Mouse (Mus musculus) spleen, postnatal 36 days (tissue): ENCODE results near the gene Msl1.

Source experiments
- DNase-seq, 2 experiments: peaks; one replicate each; pipeline ENCODE4 v3.0.0; 2022; ENCODE audit warnings: low spot score in 2 of 2, mixed read lengths in 1 of 2

Msl1 gene

DNA sequence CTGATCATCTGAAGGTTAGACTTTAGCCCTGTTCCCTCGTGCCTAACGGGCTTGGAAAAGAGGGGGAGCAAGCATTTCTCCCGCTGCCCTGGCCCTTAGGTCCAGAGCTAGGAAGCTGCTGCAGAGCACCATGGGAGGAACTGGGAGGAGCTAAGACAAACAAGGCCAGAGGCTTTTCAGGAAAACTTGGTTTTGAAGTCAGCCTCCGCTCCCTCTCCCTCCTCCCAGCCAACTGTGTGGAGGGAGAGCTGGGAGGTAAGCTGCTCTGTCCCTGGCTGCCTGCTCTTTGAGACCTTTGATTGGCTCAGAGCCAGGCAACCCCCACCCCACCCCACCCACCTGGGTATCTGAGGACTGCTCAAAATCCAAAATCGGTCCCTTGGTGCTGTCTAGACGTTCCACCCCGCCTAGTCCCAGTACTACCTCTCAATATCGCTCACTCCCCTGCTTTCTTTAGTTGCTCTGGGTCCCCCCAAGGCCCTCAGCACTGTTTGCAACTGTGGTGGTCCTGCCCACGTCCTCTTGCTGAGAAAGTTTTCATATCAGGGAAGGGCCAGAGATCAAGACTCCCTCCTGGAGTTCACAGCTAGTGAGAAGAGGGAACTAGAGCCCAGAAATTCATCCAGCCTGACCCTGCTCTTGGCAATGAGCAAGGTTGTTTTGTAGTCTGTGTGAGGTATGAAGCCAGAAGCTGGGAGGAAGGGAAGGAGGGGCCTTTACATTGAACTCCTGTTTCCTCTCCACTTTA, 18.3 kb upstream of the Msl1 start:
- DNase-seq: no peak

DNA sequence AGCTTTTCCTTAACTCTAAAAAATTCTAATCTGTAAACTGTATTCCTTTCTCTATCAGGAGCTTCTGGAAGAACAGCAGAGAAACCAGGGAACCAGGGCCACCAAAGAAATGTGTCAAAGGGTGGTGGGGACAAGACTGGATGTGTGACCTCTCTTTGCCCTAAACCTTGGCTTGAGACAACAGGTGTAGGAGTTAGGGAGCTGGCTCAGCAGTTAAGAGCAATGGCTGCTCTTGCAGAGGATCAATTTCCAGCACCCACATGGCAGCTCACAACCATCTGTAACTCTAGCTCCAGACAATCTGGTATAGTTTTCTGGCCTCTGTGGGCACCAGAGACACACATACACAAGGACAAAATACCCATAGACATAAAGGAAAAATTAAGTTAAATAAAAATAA, 17.4 kb upstream of the Msl1 start:
- DNase-seq: no peak

DNA sequence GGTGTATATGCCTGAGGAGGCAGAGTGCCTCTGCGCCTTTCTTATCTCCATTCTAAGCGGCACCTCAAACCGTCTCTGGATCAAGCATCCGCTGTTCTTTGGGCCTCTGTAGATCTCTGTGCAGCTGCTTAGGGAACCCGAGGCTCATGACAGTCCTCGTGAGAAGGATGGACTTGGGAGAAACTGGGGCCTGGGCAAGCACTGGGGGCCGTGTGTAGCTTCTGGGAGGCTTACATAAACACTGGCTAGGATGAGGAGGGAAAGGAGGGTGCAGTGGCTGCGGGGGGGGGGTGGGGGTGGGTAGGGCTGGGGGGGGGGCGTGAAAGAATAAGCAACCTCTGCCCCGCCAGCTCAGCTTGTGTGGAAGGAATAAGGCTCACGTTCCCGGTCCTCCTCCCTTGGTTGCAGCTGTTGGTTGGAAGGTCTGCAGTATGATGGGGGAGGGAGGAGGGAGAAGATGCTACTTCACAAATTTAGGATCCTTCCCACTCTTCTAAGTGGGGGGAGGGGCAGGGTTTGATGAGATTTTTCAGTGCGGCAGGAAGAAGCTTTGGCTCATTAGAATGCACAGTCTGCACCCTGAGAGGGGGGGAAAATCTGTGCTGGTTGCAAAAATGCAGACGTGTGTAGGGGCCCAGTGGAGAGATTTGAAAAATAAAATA, 13.3 kb upstream of the Msl1 start:
- DNase-seq: no peak

DNA sequence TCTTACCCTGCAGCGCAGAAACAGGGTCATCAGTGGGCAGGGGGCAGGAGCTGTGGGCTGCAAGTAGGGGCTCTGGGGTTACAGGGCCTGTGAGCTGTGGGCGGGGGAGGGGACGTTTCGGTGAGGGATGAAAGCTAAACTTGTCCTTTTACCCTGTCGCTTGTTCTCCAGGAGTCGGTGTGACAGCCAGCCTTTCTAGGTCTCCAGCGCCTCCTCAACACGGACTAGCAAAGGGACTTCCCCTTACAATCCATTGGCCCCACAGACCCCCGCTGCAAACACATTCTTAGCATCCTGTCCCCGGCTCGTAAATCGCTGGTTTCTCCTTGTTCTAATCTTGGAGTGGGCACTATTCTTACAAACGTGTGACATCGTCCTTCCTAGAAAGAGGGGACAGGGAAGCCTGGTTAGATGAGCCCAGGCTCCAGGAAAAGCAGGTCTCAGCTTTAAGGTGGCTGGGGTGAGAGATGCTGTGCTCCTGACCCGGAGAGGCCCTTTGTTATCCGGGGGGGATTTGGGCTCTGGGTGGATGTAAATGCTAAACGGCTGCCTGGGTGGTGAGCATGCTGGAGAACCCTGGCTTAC, 12.6 kb upstream of the Msl1 start:
- DNase-seq: no peak

DNA sequence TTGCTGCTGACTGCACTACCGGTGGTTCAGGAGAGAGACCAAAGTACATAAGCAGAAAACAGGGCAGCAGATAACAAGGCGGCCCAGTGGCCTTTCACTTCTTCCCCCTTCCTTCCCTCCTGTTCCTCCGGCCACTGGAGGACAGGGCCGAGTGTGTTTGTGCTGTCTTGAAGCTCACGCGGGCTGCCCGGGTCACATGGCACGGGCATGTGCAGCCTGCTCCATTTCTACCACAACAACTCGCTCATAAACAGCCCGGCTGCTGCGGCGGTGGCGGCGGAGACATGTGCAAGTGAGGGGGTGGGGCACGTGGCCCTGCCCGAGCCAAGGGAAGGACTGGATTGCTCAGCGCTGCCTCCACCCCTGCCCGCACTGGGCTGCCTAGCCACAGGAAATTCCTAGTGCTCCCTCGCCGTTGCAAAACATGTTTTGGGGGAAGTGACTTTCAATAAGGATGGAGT, 12.1 kb upstream of the Msl1 start:
- DNase-seq: peak; percentile 79 to 81

DNA sequence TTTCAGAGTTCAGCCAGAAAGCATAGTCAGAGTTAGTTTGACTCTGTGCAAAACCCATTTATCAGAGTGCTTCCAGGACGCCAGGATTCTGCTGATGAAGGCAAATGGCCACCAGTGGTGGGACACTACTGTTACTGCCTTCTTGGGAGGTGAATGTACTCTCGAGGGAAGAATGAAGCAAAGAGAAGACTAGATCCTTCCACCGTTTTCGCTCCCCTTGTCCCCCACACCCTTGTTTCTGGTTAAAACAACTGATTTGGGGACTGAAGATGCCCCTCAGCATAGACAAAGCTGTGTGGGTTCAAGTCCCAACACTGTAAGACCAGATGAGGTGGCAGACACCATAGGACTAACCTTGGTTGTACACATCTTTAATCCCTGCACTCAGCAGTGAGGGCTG, 11.2 kb upstream of the Msl1 start:
- DNase-seq: no peak

DNA sequence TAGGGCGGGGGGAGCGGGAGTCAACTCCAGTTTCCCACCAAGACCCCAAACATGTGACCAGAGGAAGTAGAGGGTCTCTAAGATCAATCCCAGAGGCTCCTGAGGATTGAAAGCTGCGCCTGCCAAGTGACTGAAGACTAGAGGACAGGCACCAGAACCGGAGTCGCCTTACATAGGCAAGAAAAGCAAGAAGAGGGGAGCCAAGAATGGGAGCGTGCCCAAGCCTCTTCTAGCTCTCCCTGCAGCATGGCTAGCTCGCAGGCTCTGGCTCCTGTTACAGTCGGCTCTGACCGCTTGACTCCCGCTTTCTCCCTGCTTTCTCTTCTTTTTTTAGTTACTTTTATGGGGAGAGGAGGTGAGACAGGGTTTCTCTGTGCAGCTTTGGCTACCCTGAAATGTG, 10.1 kb upstream of the Msl1 start:
- DNase-seq: no peak

DNA sequence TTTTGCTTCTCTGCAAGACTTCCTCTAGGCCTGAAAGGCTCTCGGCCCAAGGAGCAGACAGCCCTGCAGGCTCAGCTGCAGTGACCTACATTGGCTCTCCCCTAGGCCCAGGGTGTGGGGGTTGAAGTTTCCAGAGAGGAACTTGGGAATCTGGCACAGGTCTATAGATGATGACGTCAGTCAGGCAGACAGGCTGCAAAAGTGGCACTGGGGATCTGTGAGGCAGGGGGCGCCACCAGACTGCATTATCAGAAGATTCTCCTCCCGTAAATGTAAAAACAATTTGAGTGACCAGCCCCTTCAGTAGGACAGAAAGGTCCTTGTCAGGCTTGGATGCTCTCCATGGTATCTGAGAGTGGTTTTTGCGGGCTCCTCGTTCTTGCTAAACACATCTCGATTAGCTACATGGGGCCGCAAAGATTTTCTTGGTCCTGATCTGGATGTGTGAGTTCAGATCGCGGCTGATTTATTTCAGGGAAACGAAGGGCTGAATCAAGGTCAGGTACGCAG, 9.5 kb upstream of the Msl1 start:
- peak; percentile 68 to 73 for DNase-seq

DNA sequence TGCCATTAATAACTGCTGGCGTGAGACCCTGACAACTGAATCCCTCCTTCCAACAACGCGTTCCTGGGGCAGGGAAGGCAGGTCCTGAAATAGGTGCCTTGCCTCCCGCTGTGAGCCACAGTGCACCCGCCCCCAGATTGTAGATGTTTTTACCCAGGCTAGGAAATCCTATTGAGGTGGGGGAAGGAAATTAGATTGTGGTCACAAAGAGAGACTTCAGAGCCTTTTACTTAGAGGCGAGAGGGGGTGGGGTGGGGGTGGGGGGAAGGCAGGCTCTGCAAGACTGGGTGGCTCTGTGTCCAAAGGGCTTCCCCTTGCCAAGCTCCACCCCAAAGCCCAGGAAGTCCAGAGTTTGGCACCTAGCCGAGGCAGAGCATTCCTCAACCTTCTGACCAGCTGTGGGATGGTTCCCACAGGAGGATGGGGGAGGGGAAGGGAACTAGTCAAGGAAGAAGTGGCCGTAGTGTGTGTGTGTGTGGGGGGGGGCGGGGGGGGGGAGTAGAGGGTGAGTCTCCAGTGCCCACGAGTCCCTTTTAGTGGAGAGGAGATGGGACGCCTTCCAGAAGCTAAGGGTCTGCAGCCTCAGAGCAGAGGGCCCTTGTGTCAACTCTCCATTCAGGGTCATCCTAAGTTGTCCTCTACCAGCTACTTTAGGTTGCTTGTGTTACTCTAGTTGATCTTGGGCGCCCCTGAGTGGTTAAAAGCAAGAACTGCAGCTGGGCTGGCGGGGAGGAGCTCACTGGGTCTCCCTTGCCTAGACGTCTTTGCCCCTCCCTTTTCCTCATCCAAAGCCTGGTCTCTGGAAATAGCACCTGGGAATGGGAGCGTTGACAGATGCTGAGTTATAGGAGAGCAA, 8.7 kb upstream of the Msl1 start:
- DNase-seq: peak; percentile 87 to 92

DNA sequence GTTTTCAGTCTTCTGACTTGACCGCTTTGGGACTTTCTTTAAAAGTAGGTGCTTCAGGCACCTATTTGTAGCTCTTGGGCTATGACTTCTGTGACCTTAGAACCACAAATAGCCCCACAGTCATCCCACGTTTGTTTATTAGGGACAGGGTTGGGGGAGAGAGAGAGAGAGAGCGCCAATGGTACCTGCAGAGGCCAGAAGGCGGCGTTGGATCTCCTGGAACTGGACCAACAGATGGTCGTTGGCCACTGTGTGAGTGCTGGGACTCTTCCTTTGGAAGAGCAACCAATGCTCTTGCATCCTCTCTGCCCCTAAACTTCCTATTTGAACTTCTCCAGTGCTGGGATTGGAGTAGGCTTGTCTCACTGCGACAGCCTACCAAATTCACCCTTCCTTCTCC, 8.1 kb upstream of the Msl1 start:
- no peak for DNase-seq

DNA sequence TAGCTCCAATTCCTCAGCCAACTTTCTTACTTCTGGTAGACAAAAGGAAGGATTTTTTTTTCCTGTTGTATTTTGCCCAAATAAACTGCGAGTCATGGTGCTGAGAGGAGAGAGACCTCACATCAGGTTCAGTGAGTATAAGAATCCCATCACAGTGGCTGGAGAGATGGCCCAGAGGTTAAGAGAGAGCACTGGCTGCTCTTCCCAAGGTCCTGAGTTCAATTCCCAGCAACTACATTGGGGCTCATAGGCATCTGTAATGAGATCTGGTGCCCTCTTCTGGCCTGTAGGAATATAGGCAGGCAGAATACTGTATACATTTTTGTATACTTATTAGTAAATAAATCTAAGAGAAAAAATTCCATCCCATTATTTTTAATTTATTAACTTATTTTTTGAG, 7.6 kb upstream of the Msl1 start:
- no peak for DNase-seq

DNA sequence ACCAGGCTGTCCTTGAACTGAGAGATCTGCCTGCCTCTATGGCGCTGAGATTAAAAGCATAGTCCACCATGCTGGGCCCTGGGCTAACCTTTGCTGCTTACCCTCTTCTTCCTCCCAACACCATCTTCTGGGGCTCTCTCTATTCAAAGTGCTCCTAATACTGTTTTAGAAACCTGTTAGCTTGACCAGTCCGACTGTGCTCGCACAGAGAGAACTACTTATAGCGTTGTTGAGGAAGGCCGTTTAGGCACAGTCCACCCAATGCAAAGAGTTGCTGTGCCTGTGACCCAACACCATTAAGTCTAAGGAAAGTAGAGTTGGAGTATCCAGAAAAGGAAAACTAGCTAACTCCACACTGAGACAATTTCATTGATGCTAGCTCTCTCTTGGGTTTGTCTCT, 7.2 kb upstream of the Msl1 start:
- no peak for DNase-seq

DNA sequence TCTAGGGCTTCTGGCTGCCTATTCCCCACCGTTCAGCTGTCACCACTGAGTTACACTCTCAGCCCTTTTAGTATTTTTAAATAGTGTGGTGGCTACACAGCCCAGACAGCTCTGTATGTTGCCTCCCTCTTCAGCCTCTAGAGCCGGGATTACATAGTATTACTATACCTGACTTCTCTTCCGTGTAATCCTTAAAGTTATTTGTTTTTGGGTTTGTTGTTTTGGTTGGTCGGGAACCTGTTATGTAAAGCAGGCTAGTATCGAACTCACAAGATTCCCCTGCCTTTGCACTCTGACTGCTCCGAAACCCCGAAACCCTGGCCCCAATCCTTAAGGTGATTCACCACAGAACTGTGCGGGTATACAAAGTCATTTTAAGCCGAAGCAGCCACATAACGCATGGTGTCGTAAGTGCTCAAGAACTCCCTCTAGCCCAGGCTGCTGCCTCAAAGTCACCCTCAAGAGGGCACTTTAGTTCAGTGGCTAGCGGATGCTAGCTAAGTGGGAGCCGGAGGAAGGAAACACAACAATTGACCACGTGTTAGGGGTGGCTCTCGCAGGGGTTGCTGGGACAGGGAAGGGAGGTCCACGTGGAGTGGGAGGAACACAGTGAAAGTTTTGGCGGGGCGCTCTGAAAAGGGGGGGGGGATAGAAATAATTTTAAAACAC, 6.6 kb upstream of the Msl1 start:
- DNase-seq: peak; percentile 93 to 94

DNA sequence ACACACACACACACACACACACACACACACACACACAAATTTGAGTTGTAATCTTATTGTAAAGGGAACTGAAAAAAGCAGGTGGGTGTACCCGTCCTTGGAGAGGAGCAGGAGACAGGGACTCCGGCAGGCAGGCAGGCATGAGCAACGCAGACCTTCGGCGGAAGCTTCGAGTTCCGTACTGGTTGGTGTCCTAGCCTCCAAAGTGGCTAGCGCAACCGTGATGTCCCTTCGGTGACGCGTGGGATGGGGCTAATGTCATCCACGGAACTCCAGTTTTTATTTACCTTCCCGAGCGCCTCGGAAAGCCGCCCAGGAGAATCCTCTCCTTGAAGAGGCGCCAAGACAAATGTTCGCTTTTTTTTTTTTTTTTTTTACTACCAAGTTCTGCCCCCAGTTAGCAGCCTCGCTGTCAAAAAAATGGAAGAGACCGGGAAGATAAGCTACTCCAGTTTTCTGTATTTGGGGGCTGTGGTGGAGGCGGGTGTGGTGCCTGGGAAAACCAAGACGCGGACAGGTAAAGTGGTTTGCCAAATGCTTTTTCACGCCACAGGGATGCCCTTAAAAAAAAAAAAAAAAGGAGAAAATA, 6.0 kb upstream of the Msl1 start:
- no peak for DNase-seq

DNA sequence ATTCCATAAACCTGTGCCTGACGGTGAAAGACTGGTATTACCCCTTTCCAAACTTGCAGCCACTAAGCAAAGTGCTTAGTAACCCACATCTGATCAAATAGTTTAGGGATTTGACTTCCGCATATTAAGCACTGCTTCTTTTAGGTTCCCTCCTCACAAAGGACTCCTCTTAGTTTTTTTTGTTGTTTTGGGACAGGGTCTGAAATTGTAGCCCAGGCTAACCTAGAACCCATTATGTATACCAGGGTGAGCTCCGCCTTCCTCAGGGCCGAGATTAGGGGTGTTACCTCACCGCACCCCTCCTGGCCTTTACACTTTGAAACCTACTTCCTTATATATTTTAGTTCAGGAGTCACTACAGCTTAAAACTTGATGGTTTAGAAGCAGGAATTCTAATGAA, 5.5 kb upstream of the Msl1 start:
- no peak for DNase-seq

DNA sequence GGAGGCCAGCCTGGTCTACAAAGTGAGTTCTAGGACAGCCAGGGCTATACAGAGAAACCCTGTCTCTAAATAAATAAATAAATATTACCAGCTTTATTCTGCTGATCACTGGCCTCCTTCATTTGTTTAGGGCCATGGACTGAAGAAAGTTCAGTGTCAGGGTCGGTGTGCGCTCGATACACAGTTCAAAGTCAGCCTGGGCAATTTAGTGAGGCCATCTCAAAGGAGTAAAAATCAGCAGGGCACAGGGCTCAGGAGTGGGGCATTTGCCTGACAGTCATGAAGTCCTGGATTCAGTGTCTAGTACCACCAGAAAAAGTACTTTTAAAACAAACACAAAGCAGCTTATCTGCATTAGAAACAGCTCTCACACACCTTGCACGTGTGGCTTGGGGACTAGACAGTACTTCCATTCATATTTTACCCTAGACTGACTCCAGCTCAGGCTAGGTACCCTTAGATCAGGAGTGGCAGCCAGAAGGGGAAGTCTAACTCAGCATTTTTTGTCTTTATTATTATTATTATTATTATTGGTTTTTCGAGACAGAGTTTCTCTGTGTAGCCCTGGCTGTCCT, 4.6 kb upstream of the Msl1 start:
- no peak for DNase-seq

DNA sequence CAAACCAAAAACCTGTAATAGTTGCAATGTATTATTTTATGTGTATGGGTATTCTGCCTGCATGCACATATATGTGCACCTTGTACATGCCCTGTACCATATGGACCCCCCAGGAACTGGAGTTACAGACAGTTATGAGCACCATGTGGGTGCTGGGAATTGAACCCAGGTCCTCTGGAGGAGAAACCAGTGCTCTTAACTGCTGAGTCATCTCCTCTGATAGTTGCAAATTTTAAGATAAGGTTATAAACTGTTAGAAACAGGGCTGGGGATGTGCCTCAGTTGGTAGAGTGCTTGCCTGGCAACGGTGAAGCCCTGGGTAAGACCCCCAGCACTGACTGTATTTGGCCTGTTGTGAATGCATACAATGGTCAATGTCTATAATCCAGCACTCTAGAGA, 3.9 kb upstream of the Msl1 start:
- DNase-seq: no peak

DNA sequence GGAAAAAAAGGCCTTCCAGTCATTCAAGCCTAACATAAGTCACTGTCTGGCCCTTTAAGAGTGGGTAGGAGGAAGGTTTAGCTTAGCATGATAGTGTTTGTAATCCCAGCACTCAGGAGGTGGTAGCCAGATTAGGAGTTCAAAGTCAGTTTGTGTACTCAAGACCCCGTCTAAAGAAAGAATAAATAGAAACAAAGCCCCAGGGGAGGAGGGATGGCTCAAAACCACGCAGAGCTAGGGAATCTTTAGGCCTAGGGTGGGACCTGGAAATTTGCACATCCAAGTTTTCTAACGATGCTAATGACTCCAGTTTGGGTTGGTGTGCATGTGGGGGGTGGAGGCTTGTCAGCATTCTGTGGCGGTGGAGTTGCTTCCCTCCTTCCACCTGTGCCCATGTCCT, 3.2 kb upstream of the Msl1 start:
- no peak for DNase-seq

DNA sequence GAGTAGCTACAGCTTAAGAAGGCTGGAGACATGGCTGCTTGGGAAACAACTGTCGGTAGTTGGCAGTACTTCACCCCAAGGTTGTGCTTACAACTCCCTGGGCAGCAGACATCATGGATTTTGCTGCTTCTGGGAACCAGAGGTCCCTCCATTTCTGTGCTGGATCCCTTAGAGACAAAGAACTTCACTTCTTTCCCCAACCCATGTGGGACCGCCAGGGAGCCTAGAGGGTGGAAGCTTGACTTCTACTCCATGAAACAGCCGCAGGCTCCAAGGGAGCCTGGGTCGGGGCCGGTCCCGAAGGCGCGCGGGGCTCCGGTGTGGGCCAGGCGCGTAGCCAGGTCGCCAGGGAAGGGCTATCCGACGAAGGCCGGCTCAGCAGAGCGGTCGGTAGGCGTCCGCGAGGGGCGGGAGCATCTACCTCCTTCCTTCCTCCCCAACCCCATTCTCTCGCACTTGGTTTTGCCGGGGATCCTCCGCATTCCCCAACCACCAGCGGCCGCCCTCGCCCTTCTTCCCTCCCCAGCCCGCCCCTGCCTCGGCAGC, 774 bp upstream of the Msl1 start:
- DNase-seq: peak; percentile 75

DNA sequence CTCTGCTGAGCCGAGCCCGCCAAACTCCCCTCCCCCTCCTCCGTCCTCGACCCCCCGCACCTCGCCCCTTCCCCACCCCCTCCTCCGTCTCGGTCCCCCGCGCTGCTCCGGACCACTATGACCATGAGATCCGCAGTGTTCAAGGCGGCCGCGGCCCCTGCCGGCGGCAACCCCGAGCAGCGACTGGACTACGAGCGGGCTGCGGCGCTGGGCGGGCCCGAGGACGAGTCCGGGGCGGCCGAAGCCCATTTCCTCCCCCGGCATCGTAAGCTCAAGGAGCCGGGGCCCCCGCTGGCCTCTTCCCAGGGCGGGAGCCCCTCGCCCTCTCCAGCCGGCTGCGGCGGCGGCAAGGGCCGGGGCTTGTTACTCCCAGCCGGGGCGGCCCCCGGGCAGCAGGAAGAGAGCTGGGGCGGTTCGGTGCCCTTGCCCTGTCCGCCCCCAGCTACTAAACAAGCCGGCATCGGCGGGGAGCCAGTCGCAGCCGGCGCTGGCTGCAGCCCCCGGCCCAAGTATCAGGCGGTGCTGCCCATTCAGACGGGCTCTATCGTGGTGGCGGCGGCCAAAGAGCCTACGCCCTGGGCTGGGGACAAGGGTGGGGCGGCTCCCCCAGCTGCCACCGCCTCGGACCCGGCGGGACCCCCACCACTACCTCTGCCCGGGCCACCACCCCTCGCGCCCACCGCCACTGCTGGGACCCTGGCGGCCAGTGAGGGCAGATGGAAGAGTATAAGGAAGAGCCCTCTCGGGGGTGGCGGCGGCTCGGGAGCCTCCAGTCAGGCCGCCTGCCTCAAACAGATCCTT, 598 bp downstream of the Msl1 start:
- DNase-seq: peak; percentile 56 to 60
